Mouse (Mus musculus): ENCODE results near the gene Jak1.

GRCm38 (mm10) chr4:101167777-101168176 lies 97.3 kb downstream of the Jak1 start:
- TF ChIP-seq EP300 (IDR thresholded peaks at IDR 0.05; ENCODE audit: low read depth): no peak
- TF ChIP-seq CTCF (IDR thresholded peaks at IDR 0.05; ENCODE audit: low read depth): no peak
